Mouse (Mus musculus) cerebellum, adult 2 months (tissue): Measurements from ENCODE around the gene Cdcp1.

Experiments used
- CTCF ChIP-seq: fragments of 200-500 bp; IDR thresholded peaks from 2 replicates; pipeline ENCODE4 v1.5.1; 2011; ENCODE audit warnings: low read depth, mild to moderate bottlenecking, control low read depth, low read length, moderate library complexity, borderline replicate concordance; ENCODE audit not compliant: insufficient read depth
- POLR2A ChIP-seq: fragments of 200-500 bp; IDR thresholded peaks from 2 replicates; pipeline ENCODE4 v1.6.1; 2011; ENCODE audit warnings: low read length, control low read depth, borderline replicate concordance; ENCODE audit not compliant: insufficient read depth

DNA sequence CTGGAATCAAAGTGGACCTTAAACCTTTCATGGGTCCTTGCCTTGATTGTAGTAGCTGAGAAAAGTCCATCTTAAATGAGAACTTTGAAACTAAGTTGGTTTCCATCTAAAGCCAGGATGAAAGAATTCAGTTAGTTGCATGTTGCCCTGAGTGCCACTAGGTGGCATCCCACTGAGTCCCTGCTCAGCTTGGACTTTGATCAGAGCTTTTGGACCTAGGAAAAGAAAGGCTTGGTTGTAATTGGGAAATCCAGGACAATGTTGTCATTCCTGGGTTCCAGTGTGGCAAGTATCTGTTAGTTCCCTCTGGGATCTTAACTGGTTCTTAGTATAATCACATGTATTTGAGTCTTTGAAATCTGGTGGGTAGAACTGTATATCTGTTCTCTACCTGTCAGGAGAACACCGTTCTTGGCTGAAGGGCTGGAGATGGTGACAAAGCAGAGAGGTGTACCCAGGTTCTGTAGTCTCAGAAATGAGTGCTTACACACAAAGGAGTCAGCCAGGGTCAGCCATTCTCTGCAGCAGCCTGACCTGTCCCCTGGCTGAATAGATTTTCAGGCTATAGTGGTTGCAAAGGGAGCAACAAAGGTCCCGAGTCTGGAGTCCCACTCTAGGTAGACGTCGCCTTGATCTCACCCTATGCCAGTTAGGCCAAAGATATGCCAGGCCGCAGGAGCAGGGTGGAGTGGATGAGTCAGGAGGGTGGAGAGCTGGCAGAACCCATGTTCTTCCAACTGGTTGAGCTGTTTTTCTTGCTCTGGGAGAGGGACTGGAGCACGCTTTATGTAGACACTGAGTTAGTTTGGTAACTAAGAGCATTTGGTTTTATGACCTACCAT lies 92.0 kb downstream of the Cdcp1 start:
- TF ChIP-seq CTCF (peak; percentile 67), POLR2A (no peak)
